Mouse (Mus musculus) kidney, postnatal 36 days (tissue): ENCODE measurements around the gene Rin1.

ENCODE experiments used
- DNase-seq, 2 experiments: peaks; one replicate each; pipeline ENCODE4 v3.0.0; 2021 to 2022; ENCODE audit warnings: mixed read lengths in 2 of 2

Gene Rin1

DNA sequence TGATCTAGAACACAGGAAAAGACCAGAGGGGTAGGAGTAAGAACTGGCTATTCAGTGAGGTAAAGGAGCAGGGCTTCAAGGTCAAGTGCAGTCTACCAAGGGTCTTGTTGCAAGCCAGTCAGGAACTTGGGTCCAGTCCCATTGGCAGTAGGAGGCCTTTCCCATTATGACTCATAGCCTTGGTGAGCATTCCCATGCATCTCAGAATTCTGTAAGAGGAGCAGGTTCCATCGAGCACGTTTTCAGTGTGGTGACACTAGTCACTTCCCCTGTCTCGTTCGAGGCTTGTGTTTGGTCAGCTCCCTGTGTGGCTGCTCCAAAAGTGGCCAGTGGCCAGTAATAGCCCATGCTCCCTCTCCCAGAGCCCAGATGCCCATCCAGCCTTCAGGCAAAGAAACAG, 4.8 kb upstream of the Rin1 start:
- DNase-seq, result no peak

GRCm38 (mm10) chr19:5048138-5049056, 1.9 kb upstream of the Rin1 start:
- DNase-seq, result no peak

DNA sequence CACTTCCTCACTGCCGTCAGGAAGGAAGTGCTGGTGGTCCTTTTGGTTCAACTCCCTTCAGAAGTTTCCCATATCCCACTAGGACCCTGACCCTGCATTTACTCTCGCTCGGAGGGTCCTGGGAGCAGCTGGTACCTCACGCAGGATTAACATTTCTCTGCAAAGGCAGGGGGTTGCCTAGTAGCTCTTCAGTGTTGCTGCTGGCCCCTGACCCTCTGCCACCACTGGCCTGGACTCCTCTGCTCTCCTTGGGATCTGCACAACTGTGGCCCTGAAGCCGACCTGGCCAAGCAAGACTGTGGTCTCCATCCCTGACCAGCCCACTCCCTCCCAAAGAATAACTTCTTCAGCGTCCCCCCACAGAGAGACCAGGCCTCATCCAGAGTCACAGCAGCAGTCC, 956 bp upstream of the Rin1 start:
- DNase-seq, result no peak

- DNase-seq, result no peak
Measured at GRCm38 (mm10) chr19:5051031-5051430, 750 bp downstream of the Rin1 start.

DNA sequence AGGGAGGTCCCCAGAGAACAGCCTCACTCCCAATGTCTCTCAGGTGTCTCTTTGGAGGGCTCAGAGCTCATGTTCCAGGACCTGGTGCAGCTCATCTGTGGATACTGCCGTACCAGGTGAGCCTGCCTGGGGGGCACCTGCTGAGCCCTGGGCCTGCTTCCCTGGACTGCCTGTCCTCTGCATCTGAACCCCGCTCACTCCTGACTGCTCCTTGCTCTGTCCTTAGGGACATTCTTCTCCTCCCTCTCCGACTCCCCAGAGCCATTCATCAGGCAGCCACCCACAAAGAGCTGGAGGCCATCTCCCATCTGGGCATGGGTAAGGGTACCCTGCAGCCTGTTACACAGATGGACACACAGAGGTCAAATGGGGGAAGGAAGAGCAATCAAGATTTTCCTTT, 1.2 kb downstream of the Rin1 start:
- DNase-seq, result no peak

- no peak for DNase-seq
Measured at GRCm38 (mm10) chr19:5052166-5052822, 2.0 kb downstream of the Rin1 start.

- DNase-seq, result no peak
Measured at GRCm38 (mm10) chr19:5052853-5053252, 2.6 kb downstream of the Rin1 start.

DNA sequence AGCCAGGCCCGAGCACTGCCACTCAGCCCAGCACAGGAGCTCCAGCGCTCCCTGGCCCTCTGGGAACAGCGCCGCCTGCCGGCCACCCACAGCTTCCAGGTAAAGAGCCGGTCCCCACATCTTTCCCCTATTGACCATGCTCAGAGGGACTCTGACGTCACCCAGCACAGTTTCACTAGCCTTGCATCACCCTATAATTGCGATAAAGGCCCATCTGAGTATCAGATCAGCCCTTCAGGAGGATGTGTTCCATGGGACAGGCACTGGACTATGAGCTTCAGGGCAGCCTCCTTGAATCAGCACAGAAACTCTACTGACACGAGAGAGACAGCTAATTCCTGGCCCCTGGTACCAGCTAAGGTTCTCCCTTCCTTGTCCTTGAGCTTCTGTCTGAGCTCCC, 3.6 kb downstream of the Rin1 start:
- peak; percentile 45 to 84 for DNase-seq

- peak in 1 of 2 experiments; percentile 59 for DNase-seq
Measured at GRCm38 (mm10) chr19:5056251-5056650, 6.0 kb downstream of the Rin1 start.

DNA sequence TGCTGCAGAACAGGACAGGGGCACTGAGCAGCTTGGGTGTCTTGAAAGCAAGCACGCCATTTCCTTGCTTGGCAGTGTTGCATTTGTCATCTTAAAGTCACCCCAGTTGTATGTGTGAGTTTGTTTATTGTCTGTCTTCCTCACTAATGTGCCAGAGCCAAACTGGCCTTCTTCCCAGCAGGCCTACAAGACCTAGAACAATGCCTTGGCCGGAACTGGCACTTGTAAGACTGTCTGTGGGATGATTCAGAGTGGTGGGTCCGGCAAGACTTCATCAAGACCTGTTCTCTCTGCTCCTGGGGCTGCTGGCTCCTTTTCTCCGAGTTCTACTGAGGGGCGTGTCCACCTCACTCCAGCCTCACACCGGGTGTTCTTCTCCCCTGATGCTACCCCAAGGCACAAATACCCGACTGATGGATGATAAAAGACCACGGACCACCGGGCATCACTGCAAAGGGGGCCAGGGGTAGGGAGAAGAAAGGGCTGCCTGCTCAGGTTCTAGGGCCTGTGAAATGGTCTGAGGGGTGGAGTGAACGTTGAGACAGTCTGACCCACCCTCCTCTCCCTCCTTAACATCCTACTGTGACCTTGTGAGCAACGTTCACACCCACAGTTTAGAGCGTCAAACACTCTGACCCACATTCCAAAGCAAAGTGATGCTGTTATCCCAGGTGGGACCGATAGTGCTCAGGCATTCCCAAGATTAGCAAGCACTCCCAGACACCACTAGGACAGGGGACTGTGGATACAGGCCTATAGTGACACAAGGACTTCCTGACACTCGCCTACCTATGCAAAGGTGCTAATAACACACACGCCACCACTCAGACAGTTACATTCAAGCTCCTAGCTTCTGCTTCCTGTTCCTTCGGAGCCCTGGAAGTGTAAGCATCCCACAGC, 7.8 kb downstream of the Rin1 start:
- DNase-seq, result no peak

GRCm38 (mm10) chr19:5058801-5059771, 8.8 kb downstream of the Rin1 start:
- DNase-seq, result peak; percentile 29 to 43

- no peak for DNase-seq
Measured at GRCm38 (mm10) chr19:5060365-5061330, 10.4 kb downstream of the Rin1 start.

GRCm38 (mm10) chr19:5062041-5062440, 11.8 kb downstream of the Rin1 start:
- DNase-seq, result no peak

DNA sequence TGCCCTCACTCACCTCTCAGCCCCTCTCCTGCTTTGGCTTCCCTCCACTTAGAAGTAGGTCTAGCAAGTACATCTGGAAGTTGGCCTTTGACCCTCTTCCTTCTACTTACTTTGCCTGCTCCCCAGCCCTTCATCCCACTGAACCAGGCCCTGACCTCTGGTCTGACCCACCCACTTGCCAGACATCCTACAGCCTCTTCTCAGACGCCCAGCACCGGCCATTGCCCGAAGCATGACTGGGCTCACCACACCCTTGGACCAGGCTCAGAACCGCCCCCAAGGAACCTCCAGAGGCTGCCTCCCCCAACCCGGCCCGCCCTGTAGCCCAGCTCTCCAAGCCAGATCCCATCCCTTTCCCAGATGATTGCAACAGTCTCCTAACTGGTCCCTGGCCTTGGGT, 12.2 kb downstream of the Rin1 start:
- DNase-seq, result no peak

DNA sequence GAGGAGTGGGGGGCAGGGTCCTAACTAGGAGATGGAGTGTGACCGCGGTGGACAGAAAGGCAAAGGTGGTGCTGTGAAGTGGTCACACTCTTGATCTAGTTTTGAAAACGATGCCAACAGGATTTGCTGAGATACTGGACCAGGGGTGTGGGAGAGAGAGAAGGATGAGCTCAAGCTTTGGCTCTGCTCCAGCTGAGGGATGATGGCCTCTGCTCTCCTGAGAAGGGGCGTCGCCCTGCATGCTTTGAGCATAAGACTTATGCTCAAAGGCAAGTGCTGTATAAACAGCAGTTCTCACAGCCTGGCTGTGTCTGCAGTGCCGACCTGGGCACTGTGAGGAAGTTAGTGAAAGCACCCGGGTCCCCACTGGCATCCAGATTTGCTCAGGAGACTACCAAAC, 14.8 kb downstream of the Rin1 start:
- no peak for DNase-seq

DNA sequence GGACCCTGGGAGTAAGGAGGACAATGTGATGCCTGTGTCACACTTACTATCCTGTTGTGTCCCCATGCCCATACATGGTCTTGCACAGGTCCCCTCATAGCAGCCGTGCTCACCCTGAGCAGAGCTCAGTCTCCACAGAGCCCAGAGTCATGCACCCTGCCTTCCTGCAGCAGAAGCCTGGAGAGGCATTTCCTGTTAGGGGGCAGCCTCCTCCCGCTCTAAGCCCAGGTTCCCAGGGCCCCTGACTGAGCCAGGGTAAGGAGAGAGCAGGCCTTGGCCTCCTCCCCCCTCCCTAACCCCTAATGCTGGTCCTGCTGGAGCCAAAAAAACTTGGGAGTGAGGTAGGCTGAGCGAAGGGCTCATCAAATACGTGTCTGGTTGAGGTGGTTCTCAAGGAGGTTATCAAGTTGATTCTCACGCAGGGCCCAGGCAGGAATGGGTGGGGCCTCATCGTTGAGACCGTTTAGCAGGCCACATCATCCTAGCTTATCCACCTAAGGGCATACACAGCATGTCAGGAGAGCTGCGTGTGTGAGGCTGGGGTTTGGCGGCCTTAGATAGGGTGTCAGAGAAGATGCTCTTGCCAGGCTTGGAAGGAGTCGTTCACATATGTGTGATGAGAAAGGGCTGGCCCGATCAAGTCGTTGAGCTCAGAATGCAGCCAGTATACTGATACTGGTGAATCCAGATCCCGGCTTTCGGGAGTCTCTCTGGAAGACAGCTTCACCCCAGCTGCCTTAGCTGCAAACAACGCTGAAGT, 16.9 kb downstream of the Rin1 start:
- DNase-seq, result no peak

DNA sequence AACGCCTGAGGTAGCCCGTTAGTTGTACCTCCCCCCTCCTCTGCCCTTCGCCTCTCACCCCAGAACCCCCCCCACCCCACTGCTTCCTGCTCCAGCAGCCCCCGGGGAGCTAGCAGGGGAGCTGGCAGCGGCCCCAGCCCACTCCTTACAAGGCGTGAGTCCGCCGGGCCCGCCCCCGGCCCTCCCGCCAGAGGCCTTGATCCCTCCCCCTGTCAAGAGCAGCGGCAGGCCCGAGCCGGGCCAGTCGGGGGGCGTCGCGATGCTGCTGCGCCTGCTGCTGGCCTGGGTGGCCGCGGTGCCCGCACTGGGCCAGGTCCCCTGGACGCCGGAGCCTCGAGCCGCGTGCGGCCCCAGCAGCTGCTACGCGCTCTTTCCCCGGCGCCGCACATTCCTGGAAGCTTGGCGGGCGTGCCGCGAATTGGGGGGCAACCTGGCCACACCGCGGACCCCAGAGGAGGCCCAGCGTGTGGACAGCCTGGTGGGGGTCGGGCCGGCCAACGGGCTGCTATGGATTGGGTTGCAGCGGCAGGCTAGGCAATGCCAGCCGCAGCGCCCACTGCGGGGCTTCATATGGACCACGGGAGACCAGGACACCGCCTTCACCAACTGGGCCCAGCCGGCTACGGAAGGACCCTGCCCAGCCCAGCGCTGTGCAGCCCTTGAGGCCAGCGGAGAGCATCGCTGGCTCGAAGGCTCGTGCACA, 17.7 kb downstream of the Rin1 start, which contains the start of gene Cd248:
TSS of gene Cd248 (plus strand) at position 212 of the 703 bp plus-strand sequence.
- DNase-seq, result peak; percentile 69 to 80

DNA sequence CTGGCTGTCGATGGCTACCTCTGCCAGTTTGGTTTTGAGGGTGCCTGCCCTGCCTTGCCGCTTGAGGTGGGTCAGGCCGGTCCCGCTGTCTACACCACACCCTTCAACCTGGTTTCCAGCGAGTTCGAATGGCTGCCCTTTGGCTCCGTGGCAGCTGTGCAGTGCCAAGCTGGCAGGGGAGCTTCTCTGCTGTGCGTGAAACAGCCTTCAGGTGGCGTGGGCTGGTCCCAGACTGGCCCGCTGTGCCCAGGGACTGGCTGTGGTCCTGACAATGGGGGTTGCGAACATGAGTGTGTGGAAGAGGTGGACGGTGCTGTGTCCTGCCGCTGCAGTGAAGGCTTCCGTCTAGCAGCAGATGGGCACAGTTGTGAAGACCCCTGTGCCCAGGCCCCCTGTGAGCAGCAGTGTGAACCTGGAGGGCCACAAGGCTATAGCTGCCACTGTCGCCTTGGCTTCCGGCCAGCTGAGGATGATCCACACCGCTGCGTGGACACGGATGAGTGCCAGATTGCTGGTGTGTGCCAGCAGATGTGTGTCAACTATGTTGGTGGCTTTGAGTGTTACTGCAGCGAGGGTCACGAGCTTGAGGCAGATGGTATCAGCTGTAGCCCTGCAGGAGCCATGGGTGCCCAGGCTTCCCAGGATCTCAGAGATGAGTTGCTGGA, 18.4 kb downstream of the Rin1 start:
- DNase-seq, result peak in 1 of 2 experiments; percentile 47
